Mouse (Mus musculus): ENCODE measurements around the gene Gramd4.
"Not testable (repeated sequence)": the region's sequence is repeated elsewhere in the genome, so short reads cannot be mapped to it uniquely, and the experiment has no call there.

Gramd4 gene

DNA sequence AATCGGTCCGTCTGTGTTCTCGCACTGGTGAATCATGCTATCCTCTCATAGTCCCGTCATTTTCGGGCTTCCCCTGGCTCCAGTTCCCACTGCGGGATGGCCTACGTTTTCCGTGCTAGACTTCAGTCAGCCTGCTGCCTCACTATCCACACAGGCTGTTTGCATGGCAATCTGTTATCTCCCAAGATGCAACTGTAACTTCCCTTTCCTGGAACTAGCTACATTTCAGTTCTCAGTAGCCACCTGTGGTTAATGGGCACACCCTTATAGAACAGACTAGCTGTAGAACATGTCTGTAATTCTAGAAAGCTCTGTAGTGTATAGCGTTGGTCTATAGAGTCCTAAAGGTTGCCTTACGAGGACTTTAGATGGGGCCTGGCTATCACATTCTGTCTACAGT is 6.3 kb upstream of the Gramd4 start:
- peak in 1 of 2 experiments; percentile 58 for DNase-seq (ENCODE audit: low spot score in 2 of 2)

GRCm38 (mm10) chr15:86051878-86052478 is 5.5 kb upstream of the Gramd4 start:
- no peak for DNase-seq (ENCODE audit: low spot score in 2 of 2)

DNA sequence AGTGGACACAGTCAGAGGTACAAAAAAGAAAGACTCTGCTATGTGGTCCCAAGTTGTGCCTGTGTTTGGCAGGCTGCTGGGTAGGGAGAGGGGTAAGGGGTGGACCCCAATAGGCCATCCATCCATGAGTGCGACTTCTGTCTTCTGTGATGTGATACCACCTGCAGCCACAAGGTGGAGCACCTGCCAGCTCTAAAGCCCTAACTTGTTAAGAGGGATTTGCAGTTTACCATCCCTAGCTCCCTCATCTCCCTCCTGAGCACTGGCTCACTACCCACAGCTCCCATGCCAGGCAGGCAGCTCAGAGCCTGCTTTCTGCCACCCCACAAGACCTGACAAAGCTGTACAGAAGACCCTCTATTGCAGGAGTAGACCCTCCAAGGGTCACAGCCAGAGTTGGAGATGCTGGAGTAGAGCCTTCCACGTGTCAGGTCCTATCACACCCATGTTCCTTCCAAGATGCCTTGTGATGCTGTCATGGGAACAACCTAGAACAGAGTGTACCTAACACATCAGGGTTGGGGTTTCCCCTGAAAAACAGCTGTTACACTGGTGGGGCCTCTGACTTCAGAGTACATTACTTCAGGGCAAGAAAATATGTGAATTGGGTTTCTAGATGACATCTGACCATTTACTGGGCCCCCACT is 3.5 kb upstream of the Gramd4 start:
- peak; percentile 90 to 91 for DNase-seq (ENCODE audit: low spot score in 2 of 2)

DNA sequence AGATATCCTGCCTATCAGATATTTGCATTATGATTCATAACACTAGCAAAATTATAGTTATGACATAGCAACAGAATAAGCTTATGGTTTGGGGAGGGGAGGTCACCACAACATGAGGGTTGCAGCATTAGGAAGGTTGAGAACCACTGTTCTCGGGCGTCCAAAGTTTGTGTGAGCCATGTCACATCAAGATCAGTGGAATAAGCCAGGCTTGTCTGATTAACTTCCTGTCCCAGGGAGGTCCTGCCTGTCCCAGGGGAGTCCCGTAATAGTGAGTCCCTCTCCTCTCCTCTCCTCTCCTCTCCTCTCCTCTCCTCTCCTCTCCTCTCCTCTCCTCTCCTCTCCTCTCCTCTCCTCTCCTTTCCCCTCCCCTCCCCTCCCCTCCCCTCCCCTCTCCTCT is 2.6 kb upstream of the Gramd4 start:
- DNase-seq (ENCODE audit: low spot score in 2 of 2) = not testable (repeated sequence)

DNA sequence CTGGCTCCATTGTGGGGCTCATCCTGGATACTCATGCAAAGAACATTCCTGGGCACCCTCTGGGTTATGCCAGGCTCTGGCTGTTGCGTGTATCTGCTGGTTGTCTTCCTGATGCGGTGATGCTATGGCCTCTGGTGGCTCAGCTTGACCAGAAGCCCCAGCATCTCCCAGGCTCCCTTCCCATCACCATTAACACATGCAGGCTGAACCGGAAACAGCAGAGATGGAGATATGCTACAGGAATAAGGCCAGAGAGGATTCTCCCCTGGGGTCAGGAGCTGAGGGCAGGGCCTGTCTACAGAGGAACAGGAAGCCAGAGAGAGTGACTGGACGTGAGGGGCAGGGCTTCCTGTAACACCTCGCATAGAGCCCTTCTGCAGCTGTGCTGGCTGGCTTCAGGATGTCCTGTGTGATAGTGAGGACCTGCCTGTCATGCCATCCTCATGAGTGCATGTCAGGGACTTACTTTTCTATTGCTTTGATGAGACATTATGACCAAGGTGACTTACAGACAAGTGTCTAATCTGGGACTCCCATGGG is 1.2 kb upstream of the Gramd4 start:
- no peak for DNase-seq (ENCODE audit: low spot score in 2 of 2)

DNA sequence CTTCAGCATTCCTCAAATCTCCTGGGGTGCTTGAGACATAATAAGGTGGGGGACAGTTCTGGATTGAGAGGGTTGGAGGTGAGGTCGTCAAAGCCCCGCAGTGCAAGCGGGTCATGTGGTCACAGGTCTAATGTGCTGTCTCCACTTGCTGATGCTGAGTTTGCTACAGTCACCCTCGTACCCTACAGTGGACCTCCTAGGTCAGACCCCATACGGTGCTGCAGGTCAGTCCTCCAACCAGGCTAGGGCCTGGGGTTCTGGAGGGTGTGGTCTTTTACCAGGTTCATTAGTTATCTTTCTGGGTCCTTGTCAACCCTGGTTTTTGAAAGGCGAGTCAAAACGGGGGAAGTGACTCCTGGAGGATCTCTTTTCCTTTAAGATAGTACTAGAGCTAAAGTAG is 413 bp downstream of the Gramd4 start:
- no peak for DNase-seq (ENCODE audit: low spot score in 2 of 2)

DNA sequence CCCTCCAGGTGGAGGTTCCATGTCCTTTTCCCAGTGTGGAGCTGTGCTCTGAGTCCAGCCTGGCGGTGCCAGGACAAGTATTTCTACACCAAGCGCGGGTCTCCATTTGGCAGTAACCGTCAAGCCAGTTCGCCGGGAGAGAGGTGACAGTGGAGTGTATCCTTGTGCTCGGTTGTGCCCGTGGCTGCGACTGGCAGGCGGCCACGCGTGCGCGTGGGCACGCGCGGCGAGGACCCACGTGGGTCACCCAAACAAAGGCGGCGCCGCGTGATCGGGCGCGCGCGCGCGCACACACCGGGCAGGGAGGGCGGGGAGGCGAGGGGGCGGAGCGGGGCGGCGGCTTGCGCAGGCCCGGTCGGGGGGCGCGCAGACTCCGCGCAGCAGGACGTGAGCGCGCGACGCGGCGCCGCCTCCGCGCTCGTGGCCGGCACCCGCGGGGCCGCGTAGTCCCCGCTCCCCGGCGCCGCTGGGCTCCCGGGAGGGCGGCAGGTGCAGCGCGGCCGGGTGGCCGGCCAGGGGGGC is 960 bp downstream of the Gramd4 start:
- DNase-seq (ENCODE audit: low spot score in 2 of 2) = peak; percentile 69 to 89

GRCm38 (mm10) chr15:86058931-86059834 is 1.7 kb downstream of the Gramd4 start:
- peak in 1 of 2 experiments; percentile 59 for DNase-seq (ENCODE audit: low spot score in 2 of 2)

GRCm38 (mm10) chr15:86059835-86060380 is 2.4 kb downstream of the Gramd4 start:
- DNase-seq (ENCODE audit: low spot score in 2 of 2) = no peak

GRCm38 (mm10) chr15:86060581-86060980 is 3.1 kb downstream of the Gramd4 start:
- DNase-seq (ENCODE audit: low spot score in 2 of 2) = no peak

DNA sequence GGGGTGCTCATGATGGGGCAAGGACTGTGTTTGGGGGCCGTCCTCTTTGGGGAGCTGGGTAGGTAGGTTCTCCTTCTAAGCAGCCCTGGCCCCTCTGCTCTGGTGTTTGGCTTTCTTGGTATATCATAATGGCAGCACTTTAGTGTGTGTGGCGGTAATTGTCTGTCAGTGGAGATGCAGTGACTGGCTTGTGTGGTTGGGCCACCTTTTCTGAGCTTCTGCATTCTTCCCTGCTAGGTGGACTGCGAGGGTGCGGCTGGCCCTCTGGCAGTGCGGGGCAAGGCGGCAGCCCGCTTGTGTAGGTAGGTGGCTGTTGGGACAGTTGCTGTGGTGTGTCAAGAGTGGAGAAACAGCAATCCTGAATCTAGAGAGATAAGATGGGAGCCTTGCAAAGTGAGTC is 3.7 kb downstream of the Gramd4 start:
- DNase-seq (ENCODE audit: low spot score in 2 of 2) = no peak

- no peak for DNase-seq (ENCODE audit: low spot score in 2 of 2)
Measured at GRCm38 (mm10) chr15:86061848-86062481, 4.5 kb downstream of the Gramd4 start.

GRCm38 (mm10) chr15:86064191-86064849 is 6.8 kb downstream of the Gramd4 start:
- DNase-seq (ENCODE audit: low spot score in 2 of 2) = no peak

DNA sequence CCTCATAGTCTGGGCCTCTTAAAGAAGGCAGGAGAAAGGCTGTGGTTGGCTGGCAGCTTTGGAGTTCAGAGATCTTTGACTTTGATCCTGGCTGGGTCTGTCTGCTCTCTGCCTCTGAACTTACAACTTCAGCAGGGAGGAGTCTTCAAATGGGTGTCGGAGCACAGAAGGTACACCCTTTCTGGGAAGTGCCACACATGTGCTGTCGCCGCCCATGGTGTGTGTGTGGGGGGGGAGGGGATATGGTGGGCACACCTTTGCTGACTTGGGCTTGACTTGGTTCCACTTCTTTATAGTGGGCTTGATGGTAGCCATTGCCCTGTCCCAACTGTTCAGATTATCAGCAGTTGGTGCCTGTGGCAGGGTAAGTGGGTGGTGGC is 7.3 kb downstream of the Gramd4 start:
- no peak for DNase-seq (ENCODE audit: low spot score in 2 of 2)

- no peak for DNase-seq (ENCODE audit: low spot score in 2 of 2)
Measured at GRCm38 (mm10) chr15:86065367-86065766, 7.9 kb downstream of the Gramd4 start.

- DNase-seq (ENCODE audit: low spot score in 2 of 2) = no peak
Measured at GRCm38 (mm10) chr15:86066836-86067580, 9.5 kb downstream of the Gramd4 start.

- peak in 1 of 2 experiments; percentile 72 for DNase-seq (ENCODE audit: low spot score in 2 of 2)
Measured at GRCm38 (mm10) chr15:86067581-86067910, 10.1 kb downstream of the Gramd4 start.

DNA sequence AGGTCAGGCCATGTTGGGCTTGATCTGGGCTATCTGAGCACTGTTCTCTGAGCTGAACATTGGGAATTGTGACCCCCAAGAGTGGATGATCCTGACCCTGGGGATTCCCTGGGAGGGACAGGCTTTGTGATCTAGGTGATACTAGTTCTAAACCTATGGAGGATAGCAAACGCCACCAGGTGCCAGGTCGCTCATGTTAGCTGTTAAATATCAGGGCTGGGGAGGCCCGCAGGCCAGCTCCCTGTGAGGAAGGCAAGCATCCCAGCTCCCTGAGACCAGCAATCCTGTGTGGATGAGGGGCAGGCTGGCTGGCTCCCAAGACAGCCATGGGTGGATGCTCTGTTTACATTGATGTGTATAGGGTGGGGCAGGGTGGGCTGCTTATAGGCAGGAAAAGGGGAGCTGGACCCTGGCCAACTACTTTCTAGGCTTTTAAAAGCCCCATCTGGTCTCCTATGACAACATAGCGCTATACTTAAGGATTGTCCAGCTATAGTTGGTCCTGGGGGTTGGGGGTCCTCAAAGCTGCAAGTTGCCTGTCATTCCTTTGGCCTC is 10.5 kb downstream of the Gramd4 start:
- no peak for DNase-seq (ENCODE audit: low spot score in 2 of 2)

DNA sequence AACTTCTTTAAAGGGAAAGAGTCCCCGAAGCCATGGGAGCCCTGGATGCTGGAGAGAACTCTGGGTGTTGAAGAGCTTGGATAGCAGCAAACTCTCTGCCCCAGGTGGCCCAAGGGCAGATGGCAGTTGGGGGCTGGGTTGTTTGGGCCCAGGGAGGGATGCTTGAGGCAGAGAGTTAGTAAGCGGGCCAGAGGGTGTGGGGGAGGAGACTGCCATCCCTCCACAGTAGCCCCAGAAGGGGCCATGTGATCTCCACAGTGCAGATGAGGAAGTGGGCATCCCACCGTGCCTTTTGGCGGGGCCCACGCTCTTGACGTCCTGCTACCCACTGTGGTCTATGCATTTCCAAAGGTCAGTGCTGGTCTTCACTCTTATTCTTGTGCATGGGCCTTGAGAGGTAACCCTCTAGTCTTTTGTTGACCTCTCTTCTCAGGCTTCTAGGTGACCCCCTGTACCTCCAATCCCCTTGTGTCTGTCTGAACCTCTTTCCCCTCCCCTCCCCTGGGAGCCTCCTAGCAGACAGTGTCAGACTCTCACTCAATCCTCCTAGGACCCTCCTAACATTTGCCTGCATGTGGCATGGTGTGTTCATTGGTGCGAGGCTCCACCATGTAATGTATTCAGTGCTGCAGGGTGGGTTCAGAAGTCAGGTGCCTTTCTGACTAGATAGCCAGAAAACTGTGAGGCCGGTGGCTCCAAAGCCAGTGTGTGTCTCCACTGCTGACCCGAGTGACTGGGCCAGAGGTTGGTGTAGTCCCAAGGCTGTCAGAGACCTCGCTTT is 11.7 kb downstream of the Gramd4 start:
- peak in 1 of 2 experiments; percentile 66 for DNase-seq (ENCODE audit: low spot score in 2 of 2)

All from spleen, postnatal 10 days (tissue).